In the genomic region with DNA sequence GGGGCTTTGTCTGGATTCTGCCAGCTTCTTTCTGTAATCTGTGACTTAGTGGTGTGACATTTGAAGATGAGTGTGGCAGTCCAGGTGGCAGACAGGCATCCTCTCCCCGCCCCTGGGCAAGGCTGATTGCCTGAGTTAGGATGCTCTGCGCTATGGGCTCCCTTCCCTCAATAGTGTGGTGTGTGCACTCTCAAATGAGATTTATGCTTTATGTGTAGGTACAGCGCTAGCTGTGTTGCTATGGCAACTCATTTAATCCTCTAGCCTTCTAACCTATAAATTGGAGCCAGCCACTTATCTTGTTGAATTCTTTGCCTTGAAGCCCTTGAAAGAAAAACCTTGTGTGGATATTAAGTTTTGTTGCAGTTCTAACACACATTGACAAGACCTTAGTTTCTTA, we compare ENCODE assay signal across 22 mouse cellular contexts. TPM values are rescaled to one million over a fixed set of nuclear protein-coding genes. Genes with fewer than 3 reads are reported as not detected.
DNase-seq lines count a peak whose midpoint lies in the region; ATAC-seq lines count a peak whose summit lies in the region.
"Had no signal": no experiment of that assay in that cellular context is flagged by ENCODE, and none has a peak within 500 bp of the region (broad histone marks: within the 10 kb centered on the region; RNA-seq: fewer than 3 reads in every experiment).

No protein-coding gene starts in this region.

- no peak overlapping the region for H3K9ac ChIP-seq in hindbrain, embryonic 14.5 days
- H3K9ac ChIP-seq in neural tube, embryonic 12.5 days = no peak overlapping the region
- H3K9ac ChIP-seq in midbrain, embryonic 15.5 days = no peak overlapping the region
- H3K9ac ChIP-seq: limb, embryonic 15.5 days; liver, postnatal 0 days had no signal

- peaks cover 13% of the 10 kb centered on the region for H3K4me1 ChIP-seq in hindbrain, embryonic 14.5 days (replicated peaks; ENCODE audit: control insufficient read depth, insufficient read depth, low read length)
- H3K4me1 ChIP-seq in hindbrain, embryonic 10.5 days (replicated peaks) = no peaks in the 10 kb centered on the region
- no peaks in the 10 kb centered on the region for H3K4me1 ChIP-seq in neural tube, embryonic 12.5 days
- H3K4me1 ChIP-seq in midbrain, embryonic 15.5 days = peaks cover 35% of the 10 kb centered on the region

- DNase-seq in hindbrain, embryonic 14.5 days (ENCODE audit: low spot score) = no peak
- no peak for DNase-seq in hindbrain, embryonic 10.5 days (ENCODE audit: low spot score)
- DNase-seq in neural tube, embryonic 10.5 days (ENCODE audit: extremely low spot score, low spot score) = no peak
- no peak for DNase-seq in left cerebral cortex, postnatal 4 days
- DNase-seq: adrenal gland, postnatal 10 days; gastrocnemius, postnatal 25 days; liver, postnatal 0 days; lung, postnatal 14 days; right cerebral cortex, postnatal 25 days; thymus, postnatal 14 days had no signal

- intact Hi-C loops in left cerebral cortex, postnatal 4 days (cut with DNase I) = no loop called here

- H3K27ac ChIP-seq in hindbrain, embryonic 14.5 days = peak overlapping the region; percentile 73
- H3K27ac ChIP-seq in hindbrain, embryonic 10.5 days = no peak overlapping the region
- peak overlapping the region; percentile 21; the same call in 1 of the 2 replicates for H3K27ac ChIP-seq in neural tube, embryonic 12.5 days
- peak overlapping the region; percentile 76 for H3K27ac ChIP-seq in midbrain, embryonic 15.5 days
- H3K27ac ChIP-seq: kidney, postnatal 0 days; limb, embryonic 15.5 days had no signal

- H3K9me3 ChIP-seq in hindbrain, embryonic 14.5 days (ENCODE audit: control insufficient read depth, low read length) = no peaks in the 10 kb centered on the region
- H3K9me3 ChIP-seq in hindbrain, embryonic 10.5 days = no peaks in the 10 kb centered on the region
- H3K9me3 ChIP-seq in neural tube, embryonic 12.5 days = no peaks in the 10 kb centered on the region
- no peaks in the 10 kb centered on the region for H3K9me3 ChIP-seq in midbrain, embryonic 15.5 days
- H3K9me3 ChIP-seq: limb, embryonic 15.5 days; megakaryocyte, embryonic 14.5 days had no signal

- 0 out of 2 replicates have a peak, but pooled peaks have one; percentile 65 for ATAC-seq in hindbrain, embryonic 14.5 days (ENCODE audit: low FRiP score)
- no peak for ATAC-seq in neural tube, embryonic 12.5 days (ENCODE audit: low FRiP score, low read depth)
- peak; percentile 87 for ATAC-seq in midbrain, embryonic 15.5 days (replicated peaks)
- no peak for ATAC-seq in inflammation-experienced regulatory T-cells, adult 6 months
- ATAC-seq: liver, postnatal 0 days had no signal

- no peak overlapping the region for H3K4me3 ChIP-seq in hindbrain, embryonic 14.5 days (replicated peaks; ENCODE audit: low read length)
- no peak overlapping the region for H3K4me3 ChIP-seq in hindbrain, embryonic 10.5 days
- H3K4me3 ChIP-seq in neural tube, embryonic 12.5 days = no peak overlapping the region
- H3K4me3 ChIP-seq in midbrain, embryonic 15.5 days = no peak overlapping the region
- H3K4me3 ChIP-seq: erythroblast, embryonic 14.5 days; limb, embryonic 15.5 days; megakaryocyte, embryonic 14.5 days had no signal

- peaks cover 92% of the 10 kb centered on the region for H3K36me3 ChIP-seq in hindbrain, embryonic 14.5 days (replicated peaks; ENCODE audit: control insufficient read depth, insufficient read depth)
- H3K36me3 ChIP-seq in hindbrain, embryonic 10.5 days = peaks cover 100% of the 10 kb centered on the region
- peaks cover 94% of the 10 kb centered on the region for H3K36me3 ChIP-seq in neural tube, embryonic 12.5 days
- H3K36me3 ChIP-seq in midbrain, embryonic 15.5 days (replicated peaks) = peaks cover 26% of the 10 kb centered on the region

- H3K27me3 ChIP-seq in hindbrain, embryonic 14.5 days (ENCODE audit: control insufficient read depth, insufficient read depth, low read length) = no peaks in the 10 kb centered on the region
- no peaks in the 10 kb centered on the region for H3K27me3 ChIP-seq in hindbrain, embryonic 10.5 days (ENCODE audit: insufficient read depth, poor library complexity, severe bottlenecking)
- H3K27me3 ChIP-seq in neural tube, embryonic 12.5 days (replicated peaks) = no peaks in the 10 kb centered on the region
- H3K27me3 ChIP-seq in midbrain, embryonic 15.5 days (replicated peaks) = no peaks in the 10 kb centered on the region
- H3K27me3 ChIP-seq: CH12.LX; limb, embryonic 15.5 days; megakaryocyte, embryonic 14.5 days had no signal

- 72% methylated on average over 3 of the region's 3 CpGs for WGBS in hindbrain, embryonic 14.5 days
- WGBS in hindbrain, embryonic 10.5 days = 98% methylated on average over 3 of the region's 3 CpGs
- 79% methylated on average over 3 of the region's 3 CpGs for WGBS in neural tube, embryonic 12.5 days
- 34% methylated on average over 3 of the region's 3 CpGs for WGBS in midbrain, embryonic 15.5 days

- no peak overlapping the region for H3K4me2 ChIP-seq in hindbrain, embryonic 14.5 days (replicated peaks)
- no peak overlapping the region for H3K4me2 ChIP-seq in neural tube, embryonic 12.5 days (replicated peaks)
- H3K4me2 ChIP-seq in midbrain, embryonic 15.5 days = no peak overlapping the region
- H3K4me2 ChIP-seq: limb, embryonic 15.5 days had no signal

RNA-seq across cellular contexts. Expression of a gene that starts 33.6 kb away (rescaled TPM):
- 0.58 and 0.94 TPM in 2 replicates for polyA plus RNA-seq in hindbrain, embryonic 14.5 days (2014; fragmentation: Nextera tagmentation; extraction: Ambion mirVana)
- not detected in 2 replicates for polyA plus RNA-seq in hindbrain, embryonic 10.5 days (2016; fragmentation: Nextera tagmentation; extraction: Ambion mirVana)
- 0.60 TPM in 1 of 2 replicates, not detected in the other for polyA plus RNA-seq in neural tube, embryonic 12.5 days (2016; fragmentation: Nextera tagmentation; extraction: Ambion mirVana)
- polyA plus RNA-seq in midbrain, embryonic 15.5 days (2015; fragmentation: Nextera tagmentation; extraction: Ambion mirVana) = 1.3 and 4.1 TPM in 2 replicates
- polyA plus RNA-seq in inflammation-experienced regulatory T-cells, adult 6 months (2017; shearing (Covaris generic)) = not detected
- not detected for total RNA-seq in left cerebral cortex, postnatal 4 days (2021)
- total RNA-seq: adrenal gland, postnatal 10 days; CH12.LX; gastrocnemius, postnatal 25 days; heart, adult 8-10 months; layer of hippocampus, postnatal 10 days; left cerebral cortex, postnatal 14 days had no signal
- polyA plus RNA-seq: erythroblast, embryonic 14.5 days; heart, embryonic 16.5 days; kidney, postnatal 0 days; limb, embryonic 15.5 days; liver, postnatal 0 days had no signal

RNA-seq across cellular contexts. Expression of a gene that starts 34.4 kb away (rescaled TPM):
- 0.09 and 0.41 TPM in 2 replicates for polyA plus RNA-seq in hindbrain, embryonic 14.5 days (2014; fragmentation: Nextera tagmentation; extraction: Ambion mirVana)
- polyA plus RNA-seq in hindbrain, embryonic 10.5 days (2016; fragmentation: Nextera tagmentation; extraction: Ambion mirVana) = 0.44 and 0.60 TPM in 2 replicates
- polyA plus RNA-seq in neural tube, embryonic 12.5 days (2016; fragmentation: Nextera tagmentation; extraction: Ambion mirVana) = 0.82 and 0.91 TPM in 2 replicates
- 0.50 and 0.74 TPM in 2 replicates for polyA plus RNA-seq in midbrain, embryonic 15.5 days (2015; fragmentation: Nextera tagmentation; extraction: Ambion mirVana)
- under 1 TPM in 1 of 3 experiments, not detected in 2; 0.09 TPM for polyA plus RNA-seq in inflammation-experienced regulatory T-cells, adult 6 months (2017; shearing (Covaris generic))
- under 1 TPM in 1 of 2 experiments, not detected in 1; 0.24 TPM for total RNA-seq in left cerebral cortex, postnatal 4 days (2021)
- polyA plus RNA-seq: erythroblast, embryonic 14.5 days had no signal

RNA-seq across cellular contexts. Expression of a gene that starts 34.9 kb away (rescaled TPM):
- 210 and 221 TPM in 2 replicates for polyA plus RNA-seq in hindbrain, embryonic 14.5 days (2014; fragmentation: Nextera tagmentation; extraction: Ambion mirVana)
- 273 and 275 TPM in 2 replicates for polyA plus RNA-seq in hindbrain, embryonic 10.5 days (2016; fragmentation: Nextera tagmentation; extraction: Ambion mirVana)
- 224 and 234 TPM in 2 replicates for polyA plus RNA-seq in neural tube, embryonic 12.5 days (2016; fragmentation: Nextera tagmentation; extraction: Ambion mirVana)
- 215 and 218 TPM in 2 replicates for polyA plus RNA-seq in midbrain, embryonic 15.5 days (2015; fragmentation: Nextera tagmentation; extraction: Ambion mirVana)
- polyA plus RNA-seq in inflammation-experienced regulatory T-cells, adult 6 months (2017; shearing (Covaris generic)) = 100 to 1,000 TPM; 197 to 242 (median 205) TPM
- 100 to 1,000 TPM; 147 to 152 TPM for total RNA-seq in left cerebral cortex, postnatal 4 days (2021)

RNA-seq across cellular contexts. Expression of a gene that starts 53.7 kb away (rescaled TPM):
- polyA plus RNA-seq in hindbrain, embryonic 14.5 days (2014; fragmentation: Nextera tagmentation; extraction: Ambion mirVana) = 53.3 and 58.1 TPM in 2 replicates
- 67.0 and 85.8 TPM in 2 replicates for polyA plus RNA-seq in hindbrain, embryonic 10.5 days (2016; fragmentation: Nextera tagmentation; extraction: Ambion mirVana)
- polyA plus RNA-seq in neural tube, embryonic 12.5 days (2016; fragmentation: Nextera tagmentation; extraction: Ambion mirVana) = 76.8 and 79.0 TPM in 2 replicates
- polyA plus RNA-seq in midbrain, embryonic 15.5 days (2015; fragmentation: Nextera tagmentation; extraction: Ambion mirVana) = 104 and 107 TPM in 2 replicates
- 10 to 100 TPM; 41.4 to 46.8 (median 44.1) TPM for polyA plus RNA-seq in inflammation-experienced regulatory T-cells, adult 6 months (2017; shearing (Covaris generic))
- 10 to 100 TPM; 66.1 to 70.3 TPM for total RNA-seq in left cerebral cortex, postnatal 4 days (2021)

Comparison
In these comparisons a context has a peak if more than half of its experiments do, and no peak if none do; other contexts are left out.
1. ATAC-seq: peak in hindbrain, embryonic 14.5 days (single experiment) and midbrain, embryonic 15.5 days (single experiment); none in neural tube, embryonic 12.5 days (single experiment) and inflammation-experienced regulatory T-cells, adult 6 months (single experiment).